Mouse (Mus musculus): ENCODE data around the gene Rabggta.

The Rabggta gene

GRCm38 (mm10) chr14:55681160-55682117, 40.6 kb downstream of the Rabggta start, which contains the start of gene Tinf2:
Gene Tinf2, minus strand, starts transcription at chr14:55681820.
- DNase-seq, result peak; percentile 93 to 94

- DNase-seq, result no peak
Measured at GRCm38 (mm10) chr14:55677615-55678014, 44.4 kb downstream of the Rabggta start.

DNA sequence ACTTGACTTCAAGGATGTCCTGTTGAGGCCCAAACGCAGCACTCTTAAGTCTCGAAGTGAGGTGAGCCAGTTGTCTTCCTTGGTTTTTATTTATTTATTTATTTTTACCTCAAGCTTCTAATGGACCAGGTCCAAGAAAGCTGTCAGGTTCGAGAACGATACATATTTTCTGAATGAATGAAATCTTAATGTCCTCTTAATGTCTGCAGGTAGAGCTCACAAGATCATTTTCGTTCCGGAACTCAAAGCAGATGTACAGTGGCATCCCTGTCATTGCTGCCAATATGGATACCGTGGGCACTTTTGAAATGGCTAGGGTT, 49.4 kb downstream of the Rabggta start:
- no peak for DNase-seq

GRCm38 (mm10) chr14:55671833-55672740, 50.0 kb downstream of the Rabggta start, which contains the start of the genes Gmpr2 and Nedd8:
Gene Gmpr2, plus strand, starts transcription at chr14:55671941.
Gene Nedd8, minus strand, starts transcription at chr14:55672124.
- peak; percentile 83 to 93 for DNase-seq

GRCm38 (mm10) chr14:55671486-55671832, 50.6 kb downstream of the Rabggta start:
- no peak for DNase-seq
